Mouse (Mus musculus) CH12F3 (cell line): Measurements from ENCODE around the gene Epn3.

Experiments used
- in situ Hi-C: fragments of 300-500 bp; cut with MboI; formaldehyde crosslinking; loops from 2 replicates; pipeline ENCODE4 v1.14.3; 2020; ENCODE audit warnings: low sequenced_read_pairs

The Epn3 gene

GRCm38 (mm10) chr11:94499661-94500152 lies at the start of gene Epn3:
Gene Epn3 (minus strand): TSS chr11:94499974.
- in situ Hi-C loops, result no loop called here

GRCm38 (mm10) chr11:94548888-94549690 lies 49.3 kb upstream of the Epn3 start, which contains the start of gene Rsad1:
Gene Rsad1 (minus strand): TSS chr11:94549255.
- in situ Hi-C loops, result no loop called here

GRCm38 (mm10) chr11:94548041-94548784 lies 48.4 kb upstream of the Epn3 start:
- in situ Hi-C loops, result no loop called here

- in situ Hi-C loops, result no loop called here
Observed at GRCm38 (mm10) chr11:94547271-94547670, 47.5 kb upstream of the Epn3 start.

- in situ Hi-C loops, result no loop called here
Observed at GRCm38 (mm10) chr11:94546381-94546780, 46.6 kb upstream of the Epn3 start.

GRCm38 (mm10) chr11:94544422-94544821 lies 44.6 kb upstream of the Epn3 start:
- in situ Hi-C loops, result no loop called here

- in situ Hi-C loops, result no loop called here
Observed at GRCm38 (mm10) chr11:94543932-94544331, 44.2 kb upstream of the Epn3 start.

- in situ Hi-C loops, result no loop called here
Observed at GRCm38 (mm10) chr11:94543344-94543743, 43.6 kb upstream of the Epn3 start.

GRCm38 (mm10) chr11:94542400-94542799 lies 42.6 kb upstream of the Epn3 start:
- in situ Hi-C loops, result no loop called here

- in situ Hi-C loops, result no loop called here
Observed at GRCm38 (mm10) chr11:94539761-94540160, 40.0 kb upstream of the Epn3 start.

- in situ Hi-C loops, result no loop called here
Observed at GRCm38 (mm10) chr11:94538733-94539292, 39.0 kb upstream of the Epn3 start.

GRCm38 (mm10) chr11:94533171-94533570 lies 33.4 kb upstream of the Epn3 start:
- in situ Hi-C loops, result no loop called here

GRCm38 (mm10) chr11:94528879-94529278 lies 29.1 kb upstream of the Epn3 start:
- in situ Hi-C loops, result no loop called here

GRCm38 (mm10) chr11:94526171-94526879 lies 26.6 kb upstream of the Epn3 start:
- in situ Hi-C loops, result no loop called here

GRCm38 (mm10) chr11:94521219-94521843 lies 21.6 kb upstream of the Epn3 start, which contains the start of gene Mycbpap:
Gene Mycbpap (minus strand): TSS chr11:94521742.
- in situ Hi-C loops, result no loop called here

GRCm38 (mm10) chr11:94513452-94513851 lies 13.7 kb upstream of the Epn3 start:
- in situ Hi-C loops, result no loop called here

GRCm38 (mm10) chr11:94508976-94509375 lies 9.2 kb upstream of the Epn3 start:
- in situ Hi-C loops, result no loop called here

- in situ Hi-C loops, result no loop called here
Observed at GRCm38 (mm10) chr11:94501482-94501881, 1.7 kb upstream of the Epn3 start.

GRCm38 (mm10) chr11:94500362-94500761 lies 588 bp upstream of the Epn3 start:
- in situ Hi-C loops, result no loop called here

GRCm38 (mm10) chr11:94499035-94499434 lies 739 bp downstream of the Epn3 start:
- in situ Hi-C loops, result no loop called here
